Mouse (Mus musculus): ENCODE data around the gene Fuom. TPM values are rescaled to one million over a fixed set of nuclear protein-coding genes. Genes with fewer than 3 reads are reported as not detected.

Gene Fuom
- polyA plus RNA-seq, 2 experiments, result 28.3 to 30.3 TPM

DNA sequence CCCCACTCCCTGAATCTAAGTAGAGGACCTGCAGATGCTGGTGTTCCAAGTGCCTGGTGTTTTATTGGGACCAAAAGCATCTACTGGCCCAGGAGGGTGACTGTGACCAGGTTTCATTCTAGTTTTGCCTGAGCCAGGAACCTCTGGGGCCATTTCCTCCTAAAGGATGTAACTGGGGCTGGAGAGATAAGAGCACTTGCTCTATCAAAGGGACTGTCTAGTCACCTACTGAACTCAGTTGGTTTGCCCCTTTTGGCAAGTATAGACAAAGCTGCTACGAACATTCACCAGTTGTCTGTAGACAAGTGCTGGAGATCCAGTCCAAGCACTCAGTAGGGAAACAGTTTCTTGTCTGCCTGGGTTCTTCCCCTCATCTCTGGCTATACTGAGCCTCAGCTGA, 3.8 kb downstream of the Fuom start:
- no peak overlapping the region for H3K9ac ChIP-seq (ENCODE audit: low read depth, low read length, severe bottlenecking)
- H3K9me3 ChIP-seq (ENCODE audit: control insufficient read depth, low read length), result no peaks in the 10 kb centered on the region
- DNase-seq (ENCODE audit: low spot score) (no peak), ATAC-seq (ENCODE audit: low FRiP score, low read depth) (no peak)
- no peak overlapping the region for H3K27ac ChIP-seq (replicated peaks; ENCODE audit: low read depth, low read length)
- no peak overlapping the region for H3K4me3 ChIP-seq (replicated peaks; ENCODE audit: low read length)
- H3K27me3 ChIP-seq (ENCODE audit: control insufficient read depth, insufficient read depth, low read length), result no peaks in the 10 kb centered on the region
- H3K4me1 ChIP-seq (ENCODE audit: control insufficient read depth, insufficient read depth, low read length), result 0 out of 2 replicates have a peak, but pooled peaks cover 3% of the 10 kb centered on the region
- H3K36me3 ChIP-seq (ENCODE audit: control insufficient read depth, insufficient read depth, low read length), result no peaks in the 10 kb centered on the region
- TF ChIP-seq POLR2A (IDR thresholded peaks at IDR 0.05; ENCODE audit: borderline replicate concordance, extremely low read depth, insufficient read depth, insufficient read length), result no peak
- 100% methylated on average over 1 of the region's 1 CpGs for WGBS
- H3K4me2 ChIP-seq (replicated peaks; ENCODE audit: low read depth, low read length, severe bottlenecking), result no peak overlapping the region

DNA sequence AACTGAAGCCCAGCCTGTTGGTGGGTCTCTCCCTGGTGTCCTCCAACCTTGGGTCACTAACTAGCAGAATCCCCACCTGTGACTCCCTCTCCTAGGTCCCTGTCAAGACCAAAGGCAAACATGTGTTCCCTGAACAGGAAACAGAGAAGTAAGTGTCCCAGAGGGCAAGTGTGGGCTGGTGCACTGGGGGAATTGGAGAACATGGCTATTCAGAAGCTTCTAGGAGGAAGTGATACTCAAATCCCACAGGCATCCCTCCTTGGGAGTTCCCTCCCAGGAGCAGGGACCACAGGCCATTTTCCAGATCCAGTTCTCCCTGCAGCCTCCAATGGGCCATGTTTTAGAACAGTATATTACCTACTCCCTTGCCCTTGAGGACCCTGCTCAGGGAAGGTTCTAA, 6.2 kb downstream of the Fuom start:
- Histone ChIP-seq H3K4me1 (ENCODE audit: control insufficient read depth, insufficient read depth, low read length) (no peaks in the 10 kb centered on the region), H3K4me3 (replicated peaks; ENCODE audit: low read length) (no peak overlapping the region), H3K27me3 (ENCODE audit: control insufficient read depth, insufficient read depth, low read length) (no peaks in the 10 kb centered on the region), H3K4me2 (replicated peaks; ENCODE audit: low read depth, low read length, severe bottlenecking) (no peak overlapping the region), H3K27ac (replicated peaks; ENCODE audit: low read depth, low read length) (no peak overlapping the region), H3K9me3 (ENCODE audit: control insufficient read depth, low read length) (no peaks in the 10 kb centered on the region), H3K36me3 (ENCODE audit: control insufficient read depth, insufficient read depth, low read length) (no peaks in the 10 kb centered on the region), H3K9ac (ENCODE audit: low read depth, low read length, severe bottlenecking) (no peak overlapping the region)
- no peak for DNase-seq (ENCODE audit: low spot score)
- no peak for TF ChIP-seq POLR2A (IDR thresholded peaks at IDR 0.05; ENCODE audit: borderline replicate concordance, extremely low read depth, insufficient read depth, insufficient read length)
- no peak for ATAC-seq (ENCODE audit: low FRiP score, low read depth)

DNA sequence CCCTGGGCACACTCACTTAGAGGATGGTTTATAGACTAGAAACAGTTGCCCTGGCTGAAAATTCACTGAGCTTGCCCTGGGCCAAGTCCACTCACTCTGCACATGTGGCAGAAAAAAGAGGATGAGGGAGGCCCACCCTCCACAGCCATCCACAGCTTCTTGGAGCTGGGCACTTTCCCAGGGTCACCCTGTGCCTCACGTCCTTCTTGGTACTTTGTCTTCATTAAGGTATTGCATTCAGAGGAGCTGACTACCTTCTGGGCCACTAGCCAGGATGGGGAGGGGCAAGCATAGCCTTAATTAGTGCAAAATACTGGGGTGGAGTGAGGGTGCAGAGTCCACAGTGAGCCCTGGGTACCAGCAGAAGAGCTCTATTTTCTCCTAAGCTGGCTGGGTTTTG, 6.7 kb downstream of the Fuom start:
- WGBS, result 24% methylated on average over 1 of the region's 1 CpGs
- Histone ChIP-seq H3K27ac (replicated peaks; ENCODE audit: low read depth, low read length) (no peak overlapping the region), H3K36me3 (ENCODE audit: control insufficient read depth, insufficient read depth, low read length) (no peaks in the 10 kb centered on the region), H3K9me3 (ENCODE audit: control insufficient read depth, low read length) (no peaks in the 10 kb centered on the region), H3K4me3 (replicated peaks; ENCODE audit: low read length) (no peak overlapping the region), H3K4me2 (replicated peaks; ENCODE audit: low read depth, low read length, severe bottlenecking) (no peak overlapping the region), H3K27me3 (ENCODE audit: control insufficient read depth, insufficient read depth, low read length) (no peaks in the 10 kb centered on the region), H3K4me1 (ENCODE audit: control insufficient read depth, insufficient read depth, low read length) (no peaks in the 10 kb centered on the region), H3K9ac (ENCODE audit: low read depth, low read length, severe bottlenecking) (no peak overlapping the region)
- ATAC-seq (ENCODE audit: low FRiP score, low read depth) (no peak), DNase-seq (ENCODE audit: low spot score) (no peak)
- TF ChIP-seq POLR2A (IDR thresholded peaks at IDR 0.05; ENCODE audit: borderline replicate concordance, extremely low read depth, insufficient read depth, insufficient read length), result no peak

DNA sequence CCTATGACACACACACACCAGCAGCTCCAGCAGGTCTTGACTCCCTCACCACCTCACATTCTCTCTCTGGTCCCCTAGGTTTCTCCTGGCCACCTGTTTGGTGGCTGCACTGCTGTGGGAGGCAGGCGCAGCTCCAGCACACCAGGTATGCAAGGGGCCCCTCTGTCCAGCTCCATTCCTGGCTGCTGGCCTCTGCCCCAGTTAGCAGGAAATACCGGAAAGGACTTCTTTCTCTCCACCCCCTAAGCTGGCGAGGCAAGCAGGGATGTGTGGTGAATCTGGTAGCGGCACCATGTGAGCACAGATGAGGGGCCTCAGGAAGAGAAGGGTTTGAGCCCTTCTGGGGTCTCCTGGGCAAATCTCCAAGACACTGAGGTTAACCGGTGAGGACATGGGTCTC, 7.3 kb downstream of the Fuom start:
- Histone ChIP-seq H3K4me1 (ENCODE audit: control insufficient read depth, insufficient read depth, low read length) (no peaks in the 10 kb centered on the region), H3K36me3 (ENCODE audit: control insufficient read depth, insufficient read depth, low read length) (no peaks in the 10 kb centered on the region), H3K4me3 (replicated peaks; ENCODE audit: low read length) (no peak overlapping the region), H3K27me3 (ENCODE audit: control insufficient read depth, insufficient read depth, low read length) (no peaks in the 10 kb centered on the region), H3K9ac (ENCODE audit: low read depth, low read length, severe bottlenecking) (no peak overlapping the region), H3K4me2 (replicated peaks; ENCODE audit: low read depth, low read length, severe bottlenecking) (no peak overlapping the region), H3K27ac (replicated peaks; ENCODE audit: low read depth, low read length) (no peak overlapping the region), H3K9me3 (ENCODE audit: control insufficient read depth, low read length) (no peaks in the 10 kb centered on the region)
- DNase-seq (ENCODE audit: low spot score) (no peak), ATAC-seq (ENCODE audit: low FRiP score, low read depth) (no peak)
- TF ChIP-seq POLR2A (IDR thresholded peaks at IDR 0.05; ENCODE audit: borderline replicate concordance, extremely low read depth, insufficient read depth, insufficient read length), result no peak
- 41% methylated on average over 5 of the region's 5 CpGs for WGBS

DNA sequence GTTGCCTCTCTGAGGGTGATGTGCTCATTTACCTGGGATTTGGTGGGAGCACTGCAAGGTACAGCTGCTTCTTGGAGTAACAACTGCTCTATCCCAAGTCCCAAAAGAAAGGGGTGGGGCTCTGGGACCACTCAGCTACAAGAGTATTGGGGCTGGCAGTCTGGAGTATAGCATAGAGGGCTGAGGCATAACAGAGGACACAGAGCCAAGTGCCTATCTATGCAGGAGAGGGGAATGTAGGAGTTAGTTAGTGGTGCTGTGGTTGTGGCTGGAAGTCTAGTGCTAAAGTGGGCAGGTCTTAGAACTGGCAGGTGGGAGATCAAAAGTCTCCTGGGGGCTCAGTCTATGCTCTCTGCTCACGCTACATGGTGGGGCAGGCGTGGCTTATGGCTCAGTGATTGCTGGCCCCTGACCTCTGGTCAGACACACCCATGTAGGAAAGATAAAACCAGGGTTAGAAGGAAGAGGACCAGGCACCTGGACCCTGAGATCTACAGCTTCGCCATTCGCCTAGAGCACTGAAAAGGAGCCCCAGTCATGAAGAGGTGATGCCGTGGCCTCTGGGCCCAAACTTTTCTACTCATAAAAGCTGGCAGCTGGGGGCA, 9.2 kb downstream of the Fuom start, which contains the start of gene Prap1:
Gene Prap1, plus strand, starts transcription at position 472 of the 605 bp plus-strand sequence.
- Histone ChIP-seq H3K9me3 (ENCODE audit: control insufficient read depth, low read length) (no peaks in the 10 kb centered on the region), H3K4me1 (ENCODE audit: control insufficient read depth, insufficient read depth, low read length) (no peaks in the 10 kb centered on the region), H3K9ac (ENCODE audit: low read depth, low read length, severe bottlenecking) (no peak within 1 kb of the TSS), H3K4me2 (replicated peaks; ENCODE audit: low read depth, low read length, severe bottlenecking) (no peak within 1 kb of the TSS), H3K27ac (replicated peaks; ENCODE audit: low read depth, low read length) (no peak within 1 kb of the TSS), H3K4me3 (replicated peaks; ENCODE audit: low read length) (no peak within 1 kb of the TSS), H3K27me3 (ENCODE audit: control insufficient read depth, insufficient read depth, low read length) (no peaks in the 10 kb centered on the region), H3K36me3 (ENCODE audit: control insufficient read depth, insufficient read depth, low read length) (no peaks in the 10 kb centered on the region)
- ATAC-seq (ENCODE audit: low FRiP score, low read depth) (no peak), DNase-seq (ENCODE audit: low spot score) (no peak)
- 62% methylated on average over 5 of the region's 5 CpGs for WGBS
- no peak for TF ChIP-seq POLR2A (IDR thresholded peaks at IDR 0.05; ENCODE audit: borderline replicate concordance, extremely low read depth, insufficient read depth, insufficient read length)

DNA sequence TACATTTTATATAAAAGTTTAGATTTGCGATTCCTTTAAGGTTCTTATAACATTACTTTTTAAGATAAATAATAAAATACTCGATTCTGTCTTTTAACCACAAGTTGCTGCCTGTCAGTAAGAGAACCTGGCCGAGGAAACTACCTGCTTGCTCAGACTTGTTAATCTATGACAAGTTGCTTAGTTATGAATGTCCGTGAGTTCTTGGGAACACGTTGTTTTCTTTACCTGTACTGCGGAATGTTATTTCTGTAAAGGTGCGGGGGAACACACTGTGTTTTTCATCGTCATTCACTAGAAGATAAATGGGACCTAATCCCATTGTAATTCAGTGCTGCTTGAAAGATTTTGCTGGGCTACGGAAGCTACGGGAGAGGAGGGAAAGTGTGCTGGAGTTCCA, 11.6 kb downstream of the Fuom start:
- H3K27ac ChIP-seq (replicated peaks; ENCODE audit: low read depth, low read length), result no peak overlapping the region
- no peak overlapping the region for H3K4me2 ChIP-seq (replicated peaks; ENCODE audit: low read depth, low read length, severe bottlenecking)
- DNase-seq (ENCODE audit: low spot score) (no peak), ATAC-seq (ENCODE audit: low FRiP score, low read depth) (no peak)
- no peak overlapping the region for H3K9ac ChIP-seq (ENCODE audit: low read depth, low read length, severe bottlenecking)
- no peak for TF ChIP-seq POLR2A (IDR thresholded peaks at IDR 0.05; ENCODE audit: borderline replicate concordance, extremely low read depth, insufficient read depth, insufficient read length)
- H3K27me3 ChIP-seq (ENCODE audit: control insufficient read depth, insufficient read depth, low read length), result no peaks in the 10 kb centered on the region
- H3K9me3 ChIP-seq (ENCODE audit: control insufficient read depth, low read length), result no peaks in the 10 kb centered on the region
- no peaks in the 10 kb centered on the region for H3K36me3 ChIP-seq (ENCODE audit: control insufficient read depth, insufficient read depth, low read length)
- no peaks in the 10 kb centered on the region for H3K4me1 ChIP-seq (ENCODE audit: control insufficient read depth, insufficient read depth, low read length)
- no peak overlapping the region for H3K4me3 ChIP-seq (replicated peaks; ENCODE audit: low read length)
- 75% methylated on average over 10 of the region's 10 CpGs for WGBS

Measured in limb, embryonic 14.5 days (tissue).